Mouse (Mus musculus) kidney, adult 2 months (tissue): Measurements from ENCODE around the gene 2300009A05Rik.

Experiments used
- CTCF ChIP-seq: fragments of 200-500 bp; conservative IDR thresholded peaks from 2 replicates; pipeline ENCODE4 v1.5.1; 2011; ENCODE audit warnings: low read depth, mild to moderate bottlenecking, control low read depth, low read length, moderate library complexity, mixed read lengths; ENCODE audit not compliant: insufficient read depth, insufficient read length
- POLR2A ChIP-seq: fragments of 200-500 bp; IDR thresholded peaks from one replicate; pipeline ENCODE4 v1.6.1; 2011; ENCODE audit warnings: low read depth, low read length, control low read depth

- TF ChIP-seq CTCF = no peak
- no peak for TF ChIP-seq POLR2A
These were observed 21.4 kb upstream of the 2300009A05Rik start for GRCm38 (mm10) chr9:63420396-63420795.
